Mouse (Mus musculus) heart, adult 18-20 months (tissue): Measurements from ENCODE around the gene Rab3d. TPM values are rescaled to one million over a fixed set of nuclear protein-coding genes. Genes with fewer than 3 reads are reported as not detected.

Experiments used
- DNase-seq, 2 experiments: peaks; one replicate each; pipeline ENCODE4 v3.0.0; 2021 to 2022; ENCODE audit warnings: mixed read lengths in 1 of 2
- total RNA-seq, 2 experiments: library from RNA; stranded (reverse); gene quantifications; 2 replicates each; pipeline ENCODE4 v1.2.3; 2021

Rab3d gene
- total RNA-seq, 2 experiments from 2014 or later, result 16.2 to 18.2 TPM

GRCm38 (mm10) chr9:21938234-21938855 is 20.4 kb upstream of the Rab3d start:
- DNase-seq, result no peak

- DNase-seq, result no peak
These were observed 19.8 kb upstream of the Rab3d start for GRCm38 (mm10) chr9:21937711-21938175.

- DNase-seq, result peak; percentile 96
These were observed 18.9 kb upstream of the Rab3d start, which contains the start of gene Plppr2 for GRCm38 (mm10) chr9:21936692-21937570. Gene Plppr2, plus strand, starts transcription at chr9:21937033.

DNA sequence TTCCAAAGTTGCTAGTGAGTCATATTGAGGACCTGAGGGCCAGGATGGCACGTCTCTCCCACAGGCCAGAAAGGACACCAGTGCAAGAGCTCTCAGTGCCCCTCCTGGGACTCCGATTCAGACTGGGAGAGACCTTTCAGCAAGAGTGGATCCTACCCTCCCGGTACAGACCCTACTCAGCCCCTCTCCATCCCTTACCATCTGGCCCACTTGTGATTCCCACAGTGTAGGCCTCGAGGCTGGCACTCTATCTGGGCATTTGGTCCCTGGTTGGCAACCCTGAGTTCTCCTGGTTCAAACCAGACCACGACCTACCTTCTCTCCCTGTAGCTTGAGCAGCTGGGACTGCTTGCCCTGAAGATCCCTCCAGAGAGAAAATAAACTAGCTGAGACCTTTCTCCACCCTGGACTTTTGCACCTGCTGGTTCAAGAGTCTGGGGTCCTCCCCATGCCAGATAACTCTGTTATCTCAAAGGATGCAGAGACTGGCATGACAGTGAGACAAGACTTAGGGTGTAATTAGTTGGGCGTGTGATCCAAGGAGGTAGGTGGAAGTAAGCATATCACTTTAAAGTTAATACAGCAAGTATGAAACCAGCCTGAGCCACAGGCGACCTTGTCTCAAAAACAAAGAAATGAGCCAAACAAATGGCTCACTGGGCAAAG is 17.6 kb upstream of the Rab3d start:
- DNase-seq, result no peak

GRCm38 (mm10) chr9:21934021-21934420 is 16.0 kb upstream of the Rab3d start:
- DNase-seq, result no peak

- no peak for DNase-seq
These were observed 14.6 kb upstream of the Rab3d start for GRCm38 (mm10) chr9:21932445-21933137.

DNA sequence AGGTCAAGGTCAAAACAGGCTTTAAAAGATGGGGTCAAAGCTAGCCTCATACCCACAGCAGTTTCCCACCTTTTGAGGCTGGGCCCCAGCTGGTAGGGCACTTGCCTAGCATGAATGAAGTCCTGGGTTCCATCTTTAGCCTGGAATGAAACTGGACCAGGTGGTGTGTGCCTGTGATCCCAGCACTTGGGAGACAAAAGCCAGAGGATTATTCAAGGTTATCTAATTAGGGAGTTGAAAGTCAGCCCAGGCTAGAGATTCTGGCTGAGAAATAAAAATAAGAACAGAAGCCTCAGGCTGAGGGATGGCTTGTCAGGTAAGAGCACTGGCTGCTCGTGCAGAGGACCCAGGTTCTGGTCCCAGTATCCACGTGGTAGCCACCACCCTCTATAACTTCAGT is 14.0 kb upstream of the Rab3d start:
- peak in 1 of 2 experiments; percentile 29 for DNase-seq

- DNase-seq, result no peak
These were observed 11.2 kb upstream of the Rab3d start for GRCm38 (mm10) chr9:21929208-21929607.

GRCm38 (mm10) chr9:21927208-21927753 is 9.3 kb upstream of the Rab3d start, which contains the start of the genes Ccdc159 and Tmem205:
Gene Ccdc159, plus strand, starts transcription at chr9:21927471.
Gene Tmem205, minus strand, starts transcription at chr9:21927556.
- DNase-seq, result peak; percentile 93 to 98

GRCm38 (mm10) chr9:21926784-21927183 is 8.8 kb upstream of the Rab3d start:
- peak in 1 of 2 experiments; percentile 18 for DNase-seq

DNA sequence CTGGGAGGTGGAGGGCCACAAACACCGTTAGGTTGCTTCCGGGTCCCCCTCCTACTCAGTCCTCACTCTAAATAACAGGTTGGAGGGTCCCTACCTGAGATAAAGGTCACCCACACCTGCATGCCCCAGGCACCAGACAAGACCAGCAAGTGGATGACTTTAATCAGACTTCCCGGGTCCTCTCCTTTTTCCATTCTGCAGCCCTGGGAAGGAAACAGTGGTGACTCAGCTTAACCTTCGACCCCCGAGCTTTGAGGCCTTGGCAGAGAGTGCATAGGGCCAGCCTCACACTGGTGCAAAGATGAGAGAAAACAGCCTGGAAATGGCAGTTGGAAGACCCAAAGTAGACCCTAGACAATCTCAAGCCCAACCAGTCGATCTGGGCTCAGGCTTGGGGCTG is 8.2 kb upstream of the Rab3d start:
- peak in 1 of 2 experiments; percentile 22 for DNase-seq

- no peak for DNase-seq
These were observed 7.5 kb upstream of the Rab3d start for GRCm38 (mm10) chr9:21925506-21925905.

- no peak for DNase-seq
These were observed 7.0 kb upstream of the Rab3d start for GRCm38 (mm10) chr9:21925034-21925433.

GRCm38 (mm10) chr9:21924099-21924493 is 6.1 kb upstream of the Rab3d start:
- DNase-seq, result peak; percentile 96 to 98

- DNase-seq, result no peak
These were observed 5.6 kb upstream of the Rab3d start for GRCm38 (mm10) chr9:21923490-21924098.

DNA sequence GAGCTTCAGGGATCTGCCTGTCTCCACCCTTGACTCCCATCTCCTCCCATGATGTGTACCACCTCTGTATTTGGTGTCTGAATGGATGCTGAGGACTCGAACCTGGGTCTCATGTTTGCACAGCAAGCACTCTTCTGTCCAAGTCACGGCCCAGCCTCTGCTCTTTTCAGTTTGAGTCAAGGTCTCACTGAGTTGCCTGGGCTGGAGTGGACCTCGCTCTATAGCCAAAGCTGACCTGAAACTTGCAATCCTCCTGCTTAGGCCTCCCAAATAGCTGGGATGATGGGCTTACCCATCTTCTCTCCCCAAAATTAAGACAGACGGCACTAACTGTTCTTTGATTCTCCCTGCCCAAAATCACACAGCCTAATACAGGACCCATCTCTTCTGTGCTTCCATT is 5.0 kb upstream of the Rab3d start:
- DNase-seq, result no peak

GRCm38 (mm10) chr9:21918692-21919384 is 846 bp upstream of the Rab3d start:
- no peak for DNase-seq

- peak; percentile 42 to 51 for DNase-seq
These were observed 428 bp downstream of the Rab3d start for GRCm38 (mm10) chr9:21917493-21918034.

DNA sequence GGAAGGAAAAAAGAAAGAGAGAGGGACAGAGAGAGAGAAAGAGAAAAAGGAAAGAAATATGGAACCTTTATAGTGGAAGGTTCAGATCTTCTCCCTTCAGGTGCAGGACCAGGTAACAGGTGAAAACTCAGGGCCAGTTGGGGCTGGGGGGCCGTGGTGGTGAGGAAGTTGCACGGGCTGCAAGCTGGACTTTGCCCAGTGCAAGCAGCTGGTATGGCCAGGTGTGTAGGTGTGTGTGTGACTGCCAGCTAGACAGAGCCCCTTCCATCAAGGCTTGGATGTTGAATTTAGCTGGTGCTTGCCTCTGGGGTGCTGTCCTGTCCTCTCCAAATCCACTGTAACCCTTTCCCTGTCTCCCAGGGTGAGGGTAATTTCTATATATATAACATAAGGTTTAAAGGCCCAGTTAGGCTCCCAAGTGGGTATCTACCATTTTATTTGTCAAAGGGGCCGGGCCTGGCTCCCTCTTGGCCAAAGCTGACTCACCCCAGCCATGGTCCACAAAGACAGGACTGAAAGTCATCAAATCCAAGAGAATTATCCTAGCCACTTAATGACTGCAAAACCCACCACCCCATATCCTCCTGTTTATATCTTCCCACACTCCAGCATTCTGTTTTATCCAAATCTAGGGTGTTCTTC is 1.0 kb downstream of the Rab3d start:
- DNase-seq, result no peak
